8 mouse cellular contexts compared by ENCODE assay signal in the genomic region with DNA sequence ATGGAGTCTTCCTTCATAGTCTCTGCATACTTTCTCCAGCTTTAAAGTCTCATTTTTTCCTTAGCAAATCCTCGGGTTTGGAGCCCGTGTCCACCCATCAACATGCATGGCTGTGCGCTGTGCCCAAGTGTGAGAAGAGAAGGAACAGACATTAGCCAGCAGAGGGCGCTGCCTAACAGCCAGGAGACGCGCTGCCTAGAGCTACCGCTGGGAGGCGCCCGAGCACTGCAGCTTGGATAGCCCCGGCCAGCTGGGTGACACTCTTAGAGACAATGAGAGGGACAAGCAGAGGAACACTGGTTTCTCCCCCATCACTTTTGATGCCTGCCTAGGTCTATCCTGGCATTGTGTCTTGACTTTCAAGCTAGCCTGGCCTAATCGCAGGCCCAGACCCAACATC. TPM values are rescaled to one million over a fixed set of nuclear protein-coding genes. Genes with fewer than 3 reads are reported as not detected.
DNase-seq lines count a peak whose midpoint lies in the region; ATAC-seq and TF ChIP-seq lines count a peak whose summit lies in the region.

No protein-coding gene starts in this region.

- POLR2A ChIA-PET in Patski (lab: Charles Lee) = interaction anchor here (0.6 to 1.0 kb wide), 4 partner anchors 10 to 651 kb away, joined by 3 read pairs; no protein-coding TSS in a partner anchor

- no peaks in the 10 kb centered on the region for H3K36me3 ChIP-seq in hindbrain, embryonic 16.5 days (ENCODE audit: control insufficient read depth, insufficient read depth, low read length)

- no peak overlapping the region for H3K4me3 ChIP-seq in hindbrain, embryonic 16.5 days (ENCODE audit: low read length)

- WGBS in hindbrain, embryonic 16.5 days = 4% methylated on average over 11 of the region's 11 CpGs

- peaks cover 3% of the 10 kb centered on the region; the same call in 1 of the 2 replicates for H3K4me1 ChIP-seq in hindbrain, embryonic 16.5 days (ENCODE audit: control insufficient read depth, insufficient read depth, low read depth, low read length)

- in situ Hi-C loops in Patski (cut with MboI; ENCODE audit: low pct_unique_long_range_greater_than_20kb) = loop anchor here (5.0 to 25.0 kb wide), 3 partner anchors 228 to 648 kb away; partner anchors contain the start of gene Fbxo28

- CTCF ChIA-PET in Patski (lab: Charles Lee) = interaction anchor here (0.6 to 4.1 kb wide), 27 partner anchors 8 to 254 kb away, joined by 3 to 71 read pairs (median 4); partner anchors contain the start of gene Srp9

- peak overlapping the region; percentile 31; the same call in 1 of the 2 replicates for H3K4me2 ChIP-seq in hindbrain, embryonic 16.5 days (ENCODE audit: low read length)

- H3K27ac ChIP-seq in hindbrain, embryonic 16.5 days (ENCODE audit: low read depth, low read length) = no peak overlapping the region

- no peaks in the 10 kb centered on the region for H3K9me3 ChIP-seq in hindbrain, embryonic 16.5 days (ENCODE audit: control insufficient read depth, low read length)

- H3K27me3 ChIP-seq in Patski = no peaks in the 10 kb centered on the region
- H3K27me3 ChIP-seq in hindbrain, embryonic 16.5 days (replicated peaks; ENCODE audit: control insufficient read depth, insufficient read depth, low read length) = no peaks in the 10 kb centered on the region

- no peak for TF ChIP-seq CTCF in Patski (IDR thresholded peaks at IDR 0.05)

- H3K9ac ChIP-seq in hindbrain, embryonic 16.5 days (ENCODE audit: low read depth, low read length) = no peak overlapping the region

- ATAC-seq in Patski = peak; percentile 65
- ATAC-seq in hindbrain, embryonic 16.5 days = peak; percentile 82

- DNase-seq in Patski (ENCODE audit: low read depth, low spot score) = no peak
- DNase-seq in cerebellum, postnatal 25 days = peak; percentile 93 to 96
- DNase-seq in gastrocnemius, adult 18-20 months (ENCODE audit: low spot score) = peak; percentile 92
- peak; percentile 78 for DNase-seq in left cerebral cortex, adult 11 months (ENCODE audit: low spot score)
- peak; percentile 90 for DNase-seq in lung, postnatal 36 days
- DNase-seq in retina, postnatal 1 day = peak; percentile 90
- peak; percentile 94 for DNase-seq in thymus, postnatal 4 days

RNA-seq across cellular contexts. Expression of gene Lbr, which starts 46.0 kb away (rescaled TPM):
- polyA plus RNA-seq in Patski (2021) = 34.0 TPM
- 10 to 100 TPM; 20.7 to 24.4 TPM for total RNA-seq in gastrocnemius, adult 18-20 months (2021)
- 27.7 and 30.9 TPM in 2 replicates for polyA plus RNA-seq in hindbrain, embryonic 16.5 days (2015; fragmentation: Nextera tagmentation; extraction: Ambion mirVana)
